Mouse (Mus musculus): ENCODE data around the gene Ccdc167. TPM values are rescaled to one million over a fixed set of nuclear protein-coding genes. Genes with fewer than 3 reads are reported as not detected.
"Not testable (repeated sequence)": the region's sequence is repeated elsewhere in the genome, so short reads cannot be mapped to it uniquely, and the experiment has no call there.

Ccdc167 gene
- polyA plus RNA-seq, 1 experiment from 2014 or later: 14.2 TPM

GRCm38 (mm10) chr17:29732522-29732921 lies 15.7 kb upstream of the Ccdc167 start:
- Histone ChIP-seq H3K4me3 (no peak overlapping the region), H3K9ac (no peak overlapping the region), H3K27me3 (no peaks in the 10 kb centered on the region), H3K4me1 (peaks cover 59% of the 10 kb centered on the region), H3K27ac (peak overlapping the region; percentile 92), H3K4me2 (no peak overlapping the region), H3K9me3 (replicated peaks) (no peaks in the 10 kb centered on the region; the same call in 1 of the 2 replicates), H3K36me3 (ENCODE audit: poor library complexity, severe bottlenecking) (no peaks in the 10 kb centered on the region)
- no peak for ATAC-seq
- WGBS: 79% methylated on average over 2 of the region's 2 CpGs

- H3K27ac ChIP-seq: peak overlapping the region; percentile 92
- H3K36me3 ChIP-seq (ENCODE audit: poor library complexity, severe bottlenecking): no peaks in the 10 kb centered on the region
- peak; percentile 55; the same call in 1 of the 2 replicates for ATAC-seq
- 47% methylated on average over 6 of the region's 6 CpGs for WGBS
- H3K4me1 ChIP-seq: peaks cover 55% of the 10 kb centered on the region
- no peaks in the 10 kb centered on the region for H3K27me3 ChIP-seq
- no peak overlapping the region for H3K4me3 ChIP-seq
- no peak overlapping the region for H3K9ac ChIP-seq
- no peaks in the 10 kb centered on the region; the same call in 1 of the 2 replicates for H3K9me3 ChIP-seq (replicated peaks)
- no peak overlapping the region for H3K4me2 ChIP-seq
These were observed 15.1 kb upstream of the Ccdc167 start for GRCm38 (mm10) chr17:29731953-29732325.

GRCm38 (mm10) chr17:29731266-29731952 lies 14.6 kb upstream of the Ccdc167 start:
- Histone ChIP-seq H3K9ac (0 out of 2 replicates have a peak overlapping the region, but pooled peaks have one; percentile 10), H3K36me3 (ENCODE audit: poor library complexity, severe bottlenecking) (no peaks in the 10 kb centered on the region), H3K9me3 (replicated peaks) (no peaks in the 10 kb centered on the region; the same call in 1 of the 2 replicates), H3K27me3 (no peaks in the 10 kb centered on the region), H3K4me3 (no peak overlapping the region), H3K4me2 (no peak overlapping the region), H3K27ac (peak overlapping the region; percentile 92), H3K4me1 (peaks cover 49% of the 10 kb centered on the region)
- 36% methylated on average over 12 of the region's 12 CpGs for WGBS
- ATAC-seq: no peak; the same call in 1 of the 2 replicates

- Histone ChIP-seq H3K36me3 (ENCODE audit: poor library complexity, severe bottlenecking) (no peaks in the 10 kb centered on the region), H3K4me3 (no peak overlapping the region), H3K4me1 (peaks cover 42% of the 10 kb centered on the region), H3K4me2 (peak overlapping the region; percentile 17), H3K27me3 (no peaks in the 10 kb centered on the region), H3K9ac (no peak overlapping the region), H3K9me3 (replicated peaks) (no peaks in the 10 kb centered on the region; the same call in 1 of the 2 replicates), H3K27ac (peak overlapping the region; percentile 92)
- peak; percentile 68 for ATAC-seq
- WGBS: 7% methylated on average over 13 of the region's 13 CpGs
These were observed 13.8 kb upstream of the Ccdc167 start for GRCm38 (mm10) chr17:29730510-29731265.

- H3K36me3 ChIP-seq (ENCODE audit: poor library complexity, severe bottlenecking): no peaks in the 10 kb centered on the region
- H3K4me2 ChIP-seq: no peak overlapping the region
- ATAC-seq: no peak
- no peak overlapping the region for H3K4me3 ChIP-seq
- no peak overlapping the region for H3K9ac ChIP-seq
- H3K27ac ChIP-seq: no peak overlapping the region
- no peaks in the 10 kb centered on the region; the same call in 1 of the 2 replicates for H3K9me3 ChIP-seq (replicated peaks)
- no peaks in the 10 kb centered on the region for H3K27me3 ChIP-seq
- 67% methylated on average over 7 of the region's 8 CpGs for WGBS
- peaks cover 42% of the 10 kb centered on the region for H3K4me1 ChIP-seq
These were observed 11.2 kb upstream of the Ccdc167 start for GRCm38 (mm10) chr17:29728082-29728481.

- H3K4me1 ChIP-seq: peaks cover 24% of the 10 kb centered on the region
- ATAC-seq: no peak
- H3K4me2 ChIP-seq: no peak overlapping the region
- peak overlapping the region; percentile 15; the same call in 1 of the 2 replicates for H3K27ac ChIP-seq
- 70% methylated on average over 6 of the region's 6 CpGs for WGBS
- no peaks in the 10 kb centered on the region for H3K36me3 ChIP-seq (ENCODE audit: poor library complexity, severe bottlenecking)
- no peak overlapping the region for H3K4me3 ChIP-seq
- no peaks in the 10 kb centered on the region for H3K9me3 ChIP-seq (replicated peaks)
- no peaks in the 10 kb centered on the region for H3K27me3 ChIP-seq
- H3K9ac ChIP-seq: no peak overlapping the region
These were observed 8.3 kb upstream of the Ccdc167 start for GRCm38 (mm10) chr17:29725027-29725620.

- 0 out of 2 replicates have a peak, but pooled peaks have one; percentile 10 for ATAC-seq
- no peak overlapping the region for H3K9ac ChIP-seq
- H3K9me3 ChIP-seq (replicated peaks): no peaks in the 10 kb centered on the region
- no peaks in the 10 kb centered on the region for H3K27me3 ChIP-seq
- peaks cover 20% of the 10 kb centered on the region; the same call in 1 of the 2 replicates for H3K4me1 ChIP-seq
- no peak overlapping the region for H3K4me2 ChIP-seq
- WGBS: 59% methylated on average over 6 of the region's 6 CpGs
- no peaks in the 10 kb centered on the region for H3K36me3 ChIP-seq (ENCODE audit: poor library complexity, severe bottlenecking)
- H3K27ac ChIP-seq: peak overlapping the region; percentile 15; the same call in 1 of the 2 replicates
- H3K4me3 ChIP-seq: no peak overlapping the region
These were observed 7.8 kb upstream of the Ccdc167 start for GRCm38 (mm10) chr17:29724610-29725009.

- H3K4me1 ChIP-seq: peaks cover 28% of the 10 kb centered on the region
- ATAC-seq: no peak
- H3K4me2 ChIP-seq: no peak overlapping the region
- H3K9ac ChIP-seq: no peak overlapping the region
- 77% methylated on average over 11 of the region's 11 CpGs for WGBS
- H3K36me3 ChIP-seq (ENCODE audit: poor library complexity, severe bottlenecking): no peaks in the 10 kb centered on the region
- H3K9me3 ChIP-seq (replicated peaks): no peaks in the 10 kb centered on the region
- H3K27ac ChIP-seq: peak overlapping the region; percentile 35
- H3K4me3 ChIP-seq: no peak overlapping the region
- H3K27me3 ChIP-seq: no peaks in the 10 kb centered on the region
These were observed 4.0 kb upstream of the Ccdc167 start for GRCm38 (mm10) chr17:29720755-29721365.

- Histone ChIP-seq H3K9ac (no peak overlapping the region), H3K4me1 (peaks cover 32% of the 10 kb centered on the region), H3K36me3 (ENCODE audit: poor library complexity, severe bottlenecking) (no peaks in the 10 kb centered on the region), H3K27ac (peak overlapping the region; percentile 35), H3K27me3 (no peaks in the 10 kb centered on the region), H3K4me3 (no peak overlapping the region), H3K9me3 (replicated peaks) (no peaks in the 10 kb centered on the region), H3K4me2 (no peak overlapping the region)
- ATAC-seq: no peak
- 78% methylated on average over 13 of the region's 13 CpGs for WGBS
These were observed 3.1 kb upstream of the Ccdc167 start for GRCm38 (mm10) chr17:29719628-29720575.

GRCm38 (mm10) chr17:29718660-29719059 lies 1.8 kb upstream of the Ccdc167 start:
- Histone ChIP-seq H3K27ac (0 out of 2 replicates have a peak overlapping the region, but pooled peaks have one; percentile 10), H3K4me1 (peaks cover 26% of the 10 kb centered on the region), H3K4me2 (no peak overlapping the region), H3K27me3 (no peaks in the 10 kb centered on the region), H3K36me3 (ENCODE audit: poor library complexity, severe bottlenecking) (0 out of 2 replicates have a peak, but pooled peaks cover 5% of the 10 kb centered on the region), H3K4me3 (no peak overlapping the region), H3K9me3 (replicated peaks) (no peaks in the 10 kb centered on the region), H3K9ac (no peak overlapping the region)
- WGBS: 77% methylated on average over 8 of the region's 8 CpGs
- ATAC-seq: no peak

- not testable (repeated sequence) for ATAC-seq; H3K9me3 ChIP-seq (replicated peaks); H3K27me3 ChIP-seq; H3K36me3 ChIP-seq (ENCODE audit: poor library complexity, severe bottlenecking); H3K4me3 ChIP-seq; H3K9ac ChIP-seq; H3K4me2 ChIP-seq; H3K27ac ChIP-seq
- WGBS: 97% methylated on average over 4 of the region's 4 CpGs
- H3K4me1 ChIP-seq: peaks cover 63% of the 10 kb centered on the region
These were observed 3.1 kb downstream of the Ccdc167 start for GRCm38 (mm10) chr17:29713734-29714133.

Measured in forebrain, embryonic 13.5 days (tissue).